Mouse (Mus musculus): ENCODE results near the gene 4930438A08Rik. TPM values are rescaled to one million over a fixed set of nuclear protein-coding genes. Genes with fewer than 3 reads are reported as not detected.
"Not testable (repeated sequence)": the region's sequence is repeated elsewhere in the genome, so short reads cannot be mapped to it uniquely, and the experiment has no call there.

The 4930438A08Rik gene
- polyA plus RNA-seq, 1 experiment from 2014 or later: not detected

- no peaks in the 10 kb centered on the region for H3K36me3 ChIP-seq (replicated peaks)
- 82% methylated on average over 4 of the region's 4 CpGs for WGBS
- no peak overlapping the region for H3K27ac ChIP-seq (replicated peaks)
- H3K9me3 ChIP-seq: no peaks in the 10 kb centered on the region
- H3K4me1 ChIP-seq: no peaks in the 10 kb centered on the region
- no peak overlapping the region for H3K4me3 ChIP-seq
- DNase-seq (ENCODE audit: low spot score): no peak
- H3K27me3 ChIP-seq (replicated peaks; ENCODE audit: low read depth, poor library complexity, severe bottlenecking): no peaks in the 10 kb centered on the region
These were observed 16.2 kb downstream of the 4930438A08Rik start for GRCm38 (mm10) chr11:58290812-58291211.

- no peak for DNase-seq (ENCODE audit: low spot score)
- Histone ChIP-seq H3K36me3 (replicated peaks) (no peaks in the 10 kb centered on the region), H3K4me3 (no peak overlapping the region), H3K27me3 (replicated peaks; ENCODE audit: low read depth, poor library complexity, severe bottlenecking) (no peaks in the 10 kb centered on the region), H3K27ac (replicated peaks) (no peak overlapping the region), H3K4me1 (no peaks in the 10 kb centered on the region), H3K9me3 (no peaks in the 10 kb centered on the region)
- 48% methylated on average over 4 of the region's 4 CpGs for WGBS
These were observed 18.2 kb downstream of the 4930438A08Rik start for GRCm38 (mm10) chr11:58292791-58293190.

GRCm38 (mm10) chr11:58297396-58297795 lies 22.8 kb downstream of the 4930438A08Rik start:
- H3K9me3 ChIP-seq: no peaks in the 10 kb centered on the region
- no peak overlapping the region for H3K4me3 ChIP-seq
- no peak overlapping the region for H3K27ac ChIP-seq (replicated peaks)
- no peak for DNase-seq (ENCODE audit: low spot score)
- no peaks in the 10 kb centered on the region for H3K27me3 ChIP-seq (replicated peaks; ENCODE audit: low read depth, poor library complexity, severe bottlenecking)
- 71% methylated on average over 6 of the region's 6 CpGs for WGBS
- peaks cover 9% of the 10 kb centered on the region for H3K4me1 ChIP-seq
- H3K36me3 ChIP-seq (replicated peaks): no peaks in the 10 kb centered on the region

- 14% methylated on average over 13 of the region's 13 CpGs for WGBS
- peak; percentile 84 for DNase-seq (ENCODE audit: low spot score)
- H3K9me3 ChIP-seq: no peaks in the 10 kb centered on the region
- no peak overlapping the region for H3K27ac ChIP-seq (replicated peaks)
- H3K4me1 ChIP-seq: peaks cover 14% of the 10 kb centered on the region
- peak overlapping the region; percentile 65 for H3K4me3 ChIP-seq
- H3K36me3 ChIP-seq (replicated peaks): no peaks in the 10 kb centered on the region
- H3K27me3 ChIP-seq (replicated peaks; ENCODE audit: low read depth, poor library complexity, severe bottlenecking): no peaks in the 10 kb centered on the region
These were observed 26.5 kb downstream of the 4930438A08Rik start for GRCm38 (mm10) chr11:58301057-58301456.

GRCm38 (mm10) chr11:58301837-58302754 lies 27.5 kb downstream of the 4930438A08Rik start:
- peak; percentile 98 for DNase-seq (ENCODE audit: low spot score)

GRCm38 (mm10) chr11:58302774-58303445 lies 28.3 kb downstream of the 4930438A08Rik start:
- Histone ChIP-seq H3K27me3 (replicated peaks; ENCODE audit: low read depth, poor library complexity, severe bottlenecking) (no peaks in the 10 kb centered on the region), H3K36me3 (replicated peaks) (no peaks in the 10 kb centered on the region), H3K27ac (replicated peaks) (peak overlapping the region; percentile 85), H3K4me3 (peak overlapping the region; percentile 65), H3K9me3 (no peaks in the 10 kb centered on the region), H3K4me1 (peaks cover 30% of the 10 kb centered on the region)
- DNase-seq (ENCODE audit: low spot score): peak; percentile 34
- WGBS: under 1% methylated on average over 26 of the region's 26 CpGs

More at GRCm38 (mm10) chr11:58301837-58302754, 27.5 kb downstream of the 4930438A08Rik start:
- H3K36me3 ChIP-seq (replicated peaks): no peaks in the 10 kb centered on the region
- H3K27me3 ChIP-seq (replicated peaks; ENCODE audit: low read depth, poor library complexity, severe bottlenecking): no peaks in the 10 kb centered on the region
- no peaks in the 10 kb centered on the region for H3K9me3 ChIP-seq
- H3K4me1 ChIP-seq: peaks cover 22% of the 10 kb centered on the region
- peak overlapping the region; percentile 85 for H3K27ac ChIP-seq (replicated peaks)
- WGBS: under 1% methylated on average over 36 of the region's 36 CpGs
- peak overlapping the region; percentile 65 for H3K4me3 ChIP-seq

GRCm38 (mm10) chr11:58303594-58303993 lies 29.0 kb downstream of the 4930438A08Rik start:
- peak overlapping the region; percentile 65 for H3K4me3 ChIP-seq

GRCm38 (mm10) chr11:58305299-58305698 lies 30.7 kb downstream of the 4930438A08Rik start:
- not testable (repeated sequence) for DNase-seq (ENCODE audit: low spot score)
- 93% methylated on average over 8 of the region's 8 CpGs for WGBS

More at GRCm38 (mm10) chr11:58303594-58303993, 29.0 kb downstream of the 4930438A08Rik start:
- Histone ChIP-seq H3K9me3 (no peaks in the 10 kb centered on the region), H3K27ac (replicated peaks) (no peak overlapping the region), H3K36me3 (replicated peaks) (no peaks in the 10 kb centered on the region), H3K4me1 (peaks cover 34% of the 10 kb centered on the region), H3K27me3 (replicated peaks; ENCODE audit: low read depth, poor library complexity, severe bottlenecking) (no peaks in the 10 kb centered on the region)
- no peak for DNase-seq (ENCODE audit: low spot score)
- 24% methylated on average over 7 of the region's 7 CpGs for WGBS

GRCm38 (mm10) chr11:58306860-58307308 lies 32.3 kb downstream of the 4930438A08Rik start, which contains the start of gene Zfp692:
Zfp692 (plus strand) TSS chr11:58307069.
- Histone ChIP-seq H3K4me3 (peak within 1 kb of the TSS; percentile 75), H3K9me3 (no peaks in the 10 kb centered on the region), H3K27me3 (replicated peaks; ENCODE audit: low read depth, poor library complexity, severe bottlenecking) (no peaks in the 10 kb centered on the region), H3K4me1 (peaks cover 24% of the 10 kb centered on the region), H3K36me3 (replicated peaks) (peaks cover 28% of the 10 kb centered on the region), H3K27ac (replicated peaks) (peak within 1 kb of the TSS; percentile 92)
- WGBS: under 1% methylated on average over 34 of the region's 34 CpGs
- peak; percentile 97 for DNase-seq (ENCODE audit: low spot score)

More at GRCm38 (mm10) chr11:58305299-58305698, 30.7 kb downstream of the 4930438A08Rik start:
- peaks cover 34% of the 10 kb centered on the region for H3K4me1 ChIP-seq
- H3K27me3 ChIP-seq (replicated peaks; ENCODE audit: low read depth, poor library complexity, severe bottlenecking); H3K9me3 ChIP-seq; H3K4me3 ChIP-seq; H3K27ac ChIP-seq (replicated peaks): not testable (repeated sequence)
- peaks cover 14% of the 10 kb centered on the region for H3K36me3 ChIP-seq (replicated peaks)

- Histone ChIP-seq H3K4me1 (peaks cover 24% of the 10 kb centered on the region), H3K36me3 (replicated peaks) (peaks cover 35% of the 10 kb centered on the region), H3K9me3 (no peaks in the 10 kb centered on the region), H3K27ac (replicated peaks) (peak overlapping the region; percentile 92), H3K27me3 (replicated peaks; ENCODE audit: low read depth, poor library complexity, severe bottlenecking) (no peaks in the 10 kb centered on the region), H3K4me3 (peak overlapping the region; percentile 75)
- peak; percentile 81 for DNase-seq (ENCODE audit: low spot score)
- under 1% methylated on average over 42 of the region's 42 CpGs for WGBS
These were observed 32.9 kb downstream of the 4930438A08Rik start for GRCm38 (mm10) chr11:58307411-58308080.

- H3K36me3 ChIP-seq (replicated peaks): peaks cover 46% of the 10 kb centered on the region
- no peak overlapping the region for H3K27ac ChIP-seq (replicated peaks)
- H3K9me3 ChIP-seq: no peaks in the 10 kb centered on the region
- H3K27me3 ChIP-seq (replicated peaks; ENCODE audit: low read depth, poor library complexity, severe bottlenecking): no peaks in the 10 kb centered on the region
- peaks cover 22% of the 10 kb centered on the region for H3K4me1 ChIP-seq
- 93% methylated on average over 9 of the region's 9 CpGs for WGBS
- no peak for DNase-seq (ENCODE audit: low spot score)
- H3K4me3 ChIP-seq: no peak overlapping the region
These were observed 34.1 kb downstream of the 4930438A08Rik start for GRCm38 (mm10) chr11:58308661-58309060.

- Histone ChIP-seq H3K4me1 (no peaks in the 10 kb centered on the region), H3K27ac (replicated peaks) (no peak overlapping the region), H3K4me3 (no peak overlapping the region), H3K27me3 (replicated peaks; ENCODE audit: low read depth, poor library complexity, severe bottlenecking) (no peaks in the 10 kb centered on the region), H3K36me3 (replicated peaks) (peaks cover 88% of the 10 kb centered on the region), H3K9me3 (no peaks in the 10 kb centered on the region)
- 90% methylated on average over 6 of the region's 6 CpGs for WGBS
- DNase-seq (ENCODE audit: low spot score): no peak
These were observed 39.5 kb downstream of the 4930438A08Rik start for GRCm38 (mm10) chr11:58314069-58314468.
